Mouse (Mus musculus): ENCODE measurements at regions not wholly inside any gene's neighbourhood (a gene's known extent, or its start where the extent isn't known, plus 50 kb on each side); places are given as distances from the start of the nearest gene placed in this dataset.

GRCm38 (mm10) chr12:118784643-118785042, 61.5 kb upstream of the Sp8 start:
- intact Hi-C loops (cut with DNase I): no loop called here
- no peak for DNase-seq

GRCm38 (mm10) chr12:118781978-118782377, 64.2 kb upstream of the Sp8 start:
- DNase-seq: no peak
- intact Hi-C loops (cut with DNase I): no loop called here

GRCm38 (mm10) chr12:118775463-118776064, 70.6 kb upstream of the Sp8 start:
- intact Hi-C loops (cut with DNase I): no loop called here
- DNase-seq: no peak

- DNase-seq: no peak
- intact Hi-C loops (cut with DNase I): no loop called here
Measured at GRCm38 (mm10) chr12:118772790-118773189, 73.3 kb upstream of the Sp8 start.

- intact Hi-C loops (cut with DNase I): no loop called here
Measured at GRCm38 (mm10) chr12:118766472-118766871, 79.7 kb upstream of the Sp8 start.

GRCm38 (mm10) chr12:118754076-118754475, 92.1 kb upstream of the Sp8 start:
- DNase-seq: no peak
- intact Hi-C loops (cut with DNase I): no loop called here

More at GRCm38 (mm10) chr12:118766472-118766871, 79.7 kb upstream of the Sp8 start:
- DNase-seq: no peak

GRCm38 (mm10) chr12:118739103-118739502, 107.0 kb upstream of the Sp8 start:
- DNase-seq: no peak
- intact Hi-C loops (cut with DNase I): no loop called here

GRCm38 (mm10) chr12:118725891-118726290, 120.2 kb upstream of the Sp8 start:
- intact Hi-C loops (cut with DNase I): no loop called here
- no peak for DNase-seq

- intact Hi-C loops (cut with DNase I): no loop called here
- DNase-seq: no peak
Measured at GRCm38 (mm10) chr12:118719878-118720573, 126.1 kb upstream of the Sp8 start.

- intact Hi-C loops (cut with DNase I): no loop called here
- DNase-seq: no peak
Measured at GRCm38 (mm10) chr12:118716824-118717223, 129.3 kb upstream of the Sp8 start.

- intact Hi-C loops (cut with DNase I): no loop called here
- no peak for DNase-seq
Measured at GRCm38 (mm10) chr12:118706626-118707025, 139.5 kb upstream of the Sp8 start.

GRCm38 (mm10) chr12:118704826-118705225, 141.3 kb upstream of the Sp8 start:
- intact Hi-C loops (cut with DNase I): no loop called here
- no peak for DNase-seq

- intact Hi-C loops (cut with DNase I): no loop called here
- no peak for DNase-seq
Measured at GRCm38 (mm10) chr12:118703730-118704129, 142.4 kb upstream of the Sp8 start.

GRCm38 (mm10) chr12:118703068-118703662, 143.0 kb upstream of the Sp8 start:
- intact Hi-C loops (cut with DNase I): no loop called here
- DNase-seq: no peak

GRCm38 (mm10) chr12:118701838-118702237, 144.3 kb upstream of the Sp8 start:
- no peak for DNase-seq
- intact Hi-C loops (cut with DNase I): no loop called here

- intact Hi-C loops (cut with DNase I): no loop called here
- no peak for DNase-seq
Measured at GRCm38 (mm10) chr12:118698110-118698509, 148.0 kb upstream of the Sp8 start.

GRCm38 (mm10) chr12:118694701-118695100, 151.4 kb upstream of the Sp8 start:
- no peak for DNase-seq
- intact Hi-C loops (cut with DNase I): no loop called here

- intact Hi-C loops (cut with DNase I): no loop called here
- no peak for DNase-seq
Measured at GRCm38 (mm10) chr12:118682902-118683301, 163.2 kb upstream of the Sp8 start.

- intact Hi-C loops (cut with DNase I): no loop called here
Measured at GRCm38 (mm10) chr12:118677989-118678388, 168.1 kb upstream of the Sp8 start.

GRCm38 (mm10) chr12:118661575-118661974, 184.6 kb upstream of the Sp8 start:
- DNase-seq: no peak
- intact Hi-C loops (cut with DNase I): no loop called here

More at GRCm38 (mm10) chr12:118677989-118678388, 168.1 kb upstream of the Sp8 start:
- no peak for DNase-seq

GRCm38 (mm10) chr12:118661214-118661486, 185.0 kb upstream of the Sp8 start:
- intact Hi-C loops (cut with DNase I): no loop called here
- DNase-seq: no peak
